Mouse (Mus musculus) lung, embryonic 15.5 days (tissue): ENCODE measurements around the gene Gm11634. TPM values are rescaled to one million over a fixed set of nuclear protein-coding genes. Genes with fewer than 3 reads are reported as not detected.
"Not testable (repeated sequence)": the region's sequence is repeated elsewhere in the genome, so short reads cannot be mapped to it uniquely, and the experiment has no call there.

Experiments used
- ATAC-seq: fragments of 200-750 bp; cut with Nextera tagmentation; 2 replicates; pipeline ENCODE4 v1.8.0; 2017; ENCODE audit warnings: moderate number of reproducible peaks, borderline replicate concordance; ENCODE audit not compliant: low FRiP score, low TSS enrichment; ENCODE audit errors: extremely low read depth
- H3K27ac ChIP-seq: fragments of 300-500 bp; sonication (generic); 2 replicates; pipeline ENCODE4 v1.5.1; 2015; ENCODE audit warnings: moderate library complexity, mild to moderate bottlenecking, inconsistent platforms
- H3K27me3 ChIP-seq: fragments of 300-500 bp; sonication (generic); 2 replicates; pipeline ENCODE4 v1.6.1; 2015; ENCODE audit warnings: inconsistent platforms
- H3K36me3 ChIP-seq: fragments of 300-500 bp; sonication (generic); 2 replicates; pipeline ENCODE4 v1.6.1; 2015; ENCODE audit warnings: inconsistent platforms
- H3K4me1 ChIP-seq: fragments of 300-500 bp; sonication (generic); 2 replicates; pipeline ENCODE4 v1.6.1; 2015; ENCODE audit warnings: inconsistent platforms
- H3K4me2 ChIP-seq: fragments of 300-500 bp; sonication (generic); 2 replicates; pipeline ENCODE4 v1.6.1; 2015; ENCODE audit warnings: inconsistent platforms, mild to moderate bottlenecking, moderate library complexity
- H3K4me3 ChIP-seq: fragments of 300-500 bp; sonication (generic); 2 replicates; pipeline ENCODE4 v1.5.1; 2015; ENCODE audit warnings: mild to moderate bottlenecking, inconsistent platforms
- H3K9ac ChIP-seq: fragments of 300-500 bp; sonication (generic); 2 replicates; pipeline ENCODE4 v1.6.1; 2015; ENCODE audit warnings: inconsistent platforms
- H3K9me3 ChIP-seq: fragments of 300-500 bp; sonication (generic); 2 replicates; pipeline ENCODE4 v1.6.1; 2016; ENCODE audit warnings: inconsistent platforms
- WGBS: fragments of 180-500 bp; shearing (Covaris S2); methylation state at CpG from one replicate; pipeline ENCODE4 v1.1.7; 2015; 5-methylcytosine and 5-hydroxymethylcytosine counted together
- polyA plus RNA-seq: library from polyadenylated mRNA; unstranded; fragments of >200 nt; fragmentation: Nextera tagmentation; extraction: Ambion mirVana; gene quantifications from 2 replicates; pipeline ENCODE4 v1.2.1, GENCODE M21; 2015

Gene Gm11634
- not detected in 2 replicates for polyA plus RNA-seq

- ATAC-seq, result no peak
- no peak within 1 kb of the TSS for H3K4me3 ChIP-seq
- no peak within 1 kb of the TSS for H3K9ac ChIP-seq
- H3K4me2 ChIP-seq, result no peak within 1 kb of the TSS
- no peak within 1 kb of the TSS for H3K27ac ChIP-seq
- no peaks in the 10 kb centered on the region for H3K27me3 ChIP-seq
- no peaks in the 10 kb centered on the region for H3K36me3 ChIP-seq
- no peaks in the 10 kb centered on the region for H3K9me3 ChIP-seq
- 67% methylated on average over 6 of the region's 6 CpGs for WGBS
- no peaks in the 10 kb centered on the region for H3K4me1 ChIP-seq
These were observed at the start of gene Gm11634 for GRCm38 (mm10) chr11:101599156-101599555. TSS of gene Gm11634 (minus strand) at chr11:101599256.

GRCm38 (mm10) chr11:101647093-101647492 is 48.0 kb upstream of the Gm11634 start:
- 91% methylated on average over 10 of the region's 10 CpGs for WGBS
- not testable (repeated sequence) for H3K27me3 ChIP-seq, H3K9me3 ChIP-seq, H3K4me2 ChIP-seq, H3K4me3 ChIP-seq, H3K9ac ChIP-seq, H3K36me3 ChIP-seq, ATAC-seq
- 0 out of 2 replicates have a peak overlapping the region, but pooled peaks have one; percentile 87 for H3K27ac ChIP-seq
- peaks cover 17% of the 10 kb centered on the region for H3K4me1 ChIP-seq

GRCm38 (mm10) chr11:101646283-101646794 is 47.3 kb upstream of the Gm11634 start:
- not testable (repeated sequence) for H3K36me3 ChIP-seq, ATAC-seq, H3K27me3 ChIP-seq, H3K9me3 ChIP-seq
- WGBS, result 10% methylated on average over 16 of the region's 16 CpGs
- peak overlapping the region; percentile 52 for H3K4me2 ChIP-seq
- peaks cover 17% of the 10 kb centered on the region for H3K4me1 ChIP-seq
- peak overlapping the region; percentile 37; the same call in 1 of the 2 replicates for H3K9ac ChIP-seq
- H3K4me3 ChIP-seq, result peak overlapping the region; percentile 35
- H3K27ac ChIP-seq, result peak overlapping the region; percentile 87

GRCm38 (mm10) chr11:101645411-101646282 is 46.6 kb upstream of the Gm11634 start:
- H3K4me1 ChIP-seq, result peaks cover 20% of the 10 kb centered on the region
- not testable (repeated sequence) for H3K36me3 ChIP-seq, H3K27me3 ChIP-seq, H3K9me3 ChIP-seq
- H3K27ac ChIP-seq, result peak overlapping the region; percentile 87
- H3K4me3 ChIP-seq, result peak overlapping the region; percentile 35
- peak; percentile 81 for ATAC-seq
- WGBS, result under 1% methylated on average over 45 of the region's 56 CpGs
- H3K4me2 ChIP-seq, result peak overlapping the region; percentile 52
- H3K9ac ChIP-seq, result peak overlapping the region; percentile 37; the same call in 1 of the 2 replicates

GRCm38 (mm10) chr11:101645043-101645410 is 46.0 kb upstream of the Gm11634 start:
- Histone ChIP-seq H3K4me1 (peaks cover 20% of the 10 kb centered on the region), H3K27ac (peak overlapping the region; percentile 50)
- H3K27me3 ChIP-seq, H3K4me3 ChIP-seq, H3K4me2 ChIP-seq, H3K9ac ChIP-seq, H3K36me3 ChIP-seq, H3K9me3 ChIP-seq, ATAC-seq: not testable (repeated sequence)
- 0% methylated on average over 4 of the region's 4 CpGs for WGBS

GRCm38 (mm10) chr11:101644591-101644990 is 45.5 kb upstream of the Gm11634 start:
- Histone ChIP-seq H3K27ac (no peak overlapping the region), H3K36me3 (no peaks in the 10 kb centered on the region), H3K4me2 (no peak overlapping the region), H3K27me3 (no peaks in the 10 kb centered on the region), H3K4me1 (peaks cover 20% of the 10 kb centered on the region), H3K4me3 (no peak overlapping the region), H3K9ac (no peak overlapping the region), H3K9me3 (no peaks in the 10 kb centered on the region)
- ATAC-seq, result no peak
- 53% methylated on average over 3 of the region's 3 CpGs for WGBS

GRCm38 (mm10) chr11:101642931-101643330 is 43.9 kb upstream of the Gm11634 start:
- H3K4me2 ChIP-seq, result no peak overlapping the region
- 43% methylated on average over 5 of the region's 5 CpGs for WGBS
- peaks cover 20% of the 10 kb centered on the region for H3K4me1 ChIP-seq
- no peaks in the 10 kb centered on the region for H3K36me3 ChIP-seq
- ATAC-seq, result no peak
- no peak overlapping the region for H3K9ac ChIP-seq
- no peaks in the 10 kb centered on the region for H3K9me3 ChIP-seq
- H3K27me3 ChIP-seq, result no peaks in the 10 kb centered on the region
- no peak overlapping the region for H3K27ac ChIP-seq
- no peak overlapping the region for H3K4me3 ChIP-seq

- H3K4me1 ChIP-seq, result peaks cover 20% of the 10 kb centered on the region
- WGBS, result 5% methylated on average over 13 of the region's 26 CpGs
- H3K9me3 ChIP-seq, H3K9ac ChIP-seq, H3K27me3 ChIP-seq, H3K36me3 ChIP-seq: not testable (repeated sequence)
- peak overlapping the region; percentile 59; the same call in 1 of the 2 replicates for H3K4me2 ChIP-seq
- peak overlapping the region; percentile 42; the same call in 1 of the 2 replicates for H3K4me3 ChIP-seq
- H3K27ac ChIP-seq, result peak overlapping the region; percentile 84
- peak; percentile 87 for ATAC-seq
These were observed 42.9 kb upstream of the Gm11634 start for GRCm38 (mm10) chr11:101641710-101642642.

GRCm38 (mm10) chr11:101640857-101641709 is 42.0 kb upstream of the Gm11634 start:
- H3K4me2 ChIP-seq, result peak overlapping the region; percentile 59
- H3K27me3 ChIP-seq, H3K9me3 ChIP-seq, H3K36me3 ChIP-seq: not testable (repeated sequence)
- H3K9ac ChIP-seq, result peak overlapping the region; percentile 44
- H3K27ac ChIP-seq, result peak overlapping the region; percentile 84
- WGBS, result 4% methylated on average over 52 of the region's 53 CpGs
- peak; percentile 70 for ATAC-seq
- peaks cover 15% of the 10 kb centered on the region for H3K4me1 ChIP-seq
- peak overlapping the region; percentile 42 for H3K4me3 ChIP-seq

GRCm38 (mm10) chr11:101639761-101640160 is 40.7 kb upstream of the Gm11634 start:
- ATAC-seq, result no peak
- peaks cover 15% of the 10 kb centered on the region for H3K4me1 ChIP-seq
- no peak overlapping the region for H3K4me2 ChIP-seq
- H3K27me3 ChIP-seq, result no peaks in the 10 kb centered on the region
- 0 out of 2 replicates have a peak, but pooled peaks cover 2% of the 10 kb centered on the region for H3K36me3 ChIP-seq
- WGBS, result 91% methylated on average over 4 of the region's 4 CpGs
- H3K9ac ChIP-seq, result no peak overlapping the region
- no peak overlapping the region for H3K27ac ChIP-seq
- H3K9me3 ChIP-seq, result no peaks in the 10 kb centered on the region
- H3K4me3 ChIP-seq, result no peak overlapping the region

GRCm38 (mm10) chr11:101635660-101636059 is 36.6 kb upstream of the Gm11634 start:
- H3K27ac ChIP-seq, result no peak overlapping the region
- H3K9me3 ChIP-seq, result no peaks in the 10 kb centered on the region
- peaks cover 9% of the 10 kb centered on the region; the same call in 1 of the 2 replicates for H3K36me3 ChIP-seq
- no peak overlapping the region for H3K9ac ChIP-seq
- 69% methylated on average over 10 of the region's 10 CpGs for WGBS
- no peak overlapping the region for H3K4me2 ChIP-seq
- no peak for ATAC-seq
- H3K27me3 ChIP-seq, result no peaks in the 10 kb centered on the region
- H3K4me1 ChIP-seq, result no peaks in the 10 kb centered on the region
- no peak overlapping the region for H3K4me3 ChIP-seq
